Mouse (Mus musculus): ENCODE data around the gene Supt20. TPM values are rescaled to one million over a fixed set of nuclear protein-coding genes. Genes with fewer than 3 reads are reported as not detected.

Supt20 gene
- 27.7 and 40.8 TPM in 2 replicates for polyA plus RNA-seq (2012; rRNA removed)

- DNase-seq (ENCODE audit: low read depth, low spot score) = peak; percentile 87
- WGBS = 1% methylated on average over 65 of the region's 65 CpGs
Observed at GRCm38 (mm10) chr3:54692202-54693055, at the start of gene Supt20. TSS of gene Supt20 (plus strand) at chr3:54692807.

- DNase-seq (ENCODE audit: low read depth, low spot score) = no peak
- whole genome bisulfite sequencing = 77% methylated on average over 1 of the region's 1 CpGs
Observed at GRCm38 (mm10) chr3:54642851-54643250, 49.8 kb upstream of the Supt20 start.

DNA sequence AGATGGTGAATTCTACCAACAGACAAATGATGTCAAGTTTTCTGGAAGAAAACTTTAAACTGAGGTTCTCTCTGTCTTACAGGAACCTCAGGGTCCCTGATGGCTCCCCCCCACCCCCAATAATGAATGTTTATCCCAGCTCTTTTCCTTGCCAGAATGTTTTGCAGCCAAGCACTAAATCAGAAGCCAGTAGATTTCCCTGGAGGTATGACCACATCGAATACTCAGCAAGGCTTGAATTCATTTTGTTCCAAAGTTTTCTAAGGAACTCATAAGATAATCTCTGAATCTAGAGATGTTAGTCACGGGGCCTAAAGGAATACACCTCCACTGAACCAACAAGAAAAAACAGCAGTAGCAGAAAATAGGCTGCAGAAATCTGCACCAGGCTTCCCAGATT lies 45.0 kb upstream of the Supt20 start:
- WGBS = 57% methylated on average over 2 of the region's 2 CpGs
- no peak for DNase-seq (ENCODE audit: low read depth, low spot score)

DNA sequence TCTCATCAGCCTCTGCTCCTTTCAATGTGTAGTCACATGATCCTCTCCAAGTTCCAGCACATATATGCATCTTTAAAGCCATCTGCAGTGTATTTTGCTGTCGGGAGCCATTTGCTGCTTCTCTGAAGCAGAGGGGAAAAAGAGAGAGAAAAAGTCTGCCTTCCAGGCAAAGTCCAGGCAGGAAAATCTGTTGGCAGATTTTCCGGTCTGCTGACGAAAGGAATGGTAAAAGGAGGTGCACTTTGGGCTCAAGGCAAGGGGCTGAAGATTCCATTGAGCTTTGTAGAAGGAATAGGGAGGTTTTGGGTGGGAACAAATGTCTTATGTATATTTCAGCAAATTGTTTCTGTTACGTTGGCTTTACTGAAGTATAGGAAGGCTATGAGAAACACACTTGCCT lies 41.0 kb upstream of the Supt20 start:
- no peak for DNase-seq (ENCODE audit: low read depth, low spot score)
- 84% methylated on average over 4 of the region's 4 CpGs for WGBS

GRCm38 (mm10) chr3:54654169-54654568 lies 38.4 kb upstream of the Supt20 start:
- 84% methylated on average over 1 of the region's 1 CpGs for WGBS
- DNase-seq (ENCODE audit: low read depth, low spot score) = no peak

GRCm38 (mm10) chr3:54657090-54657489 lies 35.5 kb upstream of the Supt20 start:
- 81% methylated on average over 3 of the region's 3 CpGs for WGBS

DNA sequence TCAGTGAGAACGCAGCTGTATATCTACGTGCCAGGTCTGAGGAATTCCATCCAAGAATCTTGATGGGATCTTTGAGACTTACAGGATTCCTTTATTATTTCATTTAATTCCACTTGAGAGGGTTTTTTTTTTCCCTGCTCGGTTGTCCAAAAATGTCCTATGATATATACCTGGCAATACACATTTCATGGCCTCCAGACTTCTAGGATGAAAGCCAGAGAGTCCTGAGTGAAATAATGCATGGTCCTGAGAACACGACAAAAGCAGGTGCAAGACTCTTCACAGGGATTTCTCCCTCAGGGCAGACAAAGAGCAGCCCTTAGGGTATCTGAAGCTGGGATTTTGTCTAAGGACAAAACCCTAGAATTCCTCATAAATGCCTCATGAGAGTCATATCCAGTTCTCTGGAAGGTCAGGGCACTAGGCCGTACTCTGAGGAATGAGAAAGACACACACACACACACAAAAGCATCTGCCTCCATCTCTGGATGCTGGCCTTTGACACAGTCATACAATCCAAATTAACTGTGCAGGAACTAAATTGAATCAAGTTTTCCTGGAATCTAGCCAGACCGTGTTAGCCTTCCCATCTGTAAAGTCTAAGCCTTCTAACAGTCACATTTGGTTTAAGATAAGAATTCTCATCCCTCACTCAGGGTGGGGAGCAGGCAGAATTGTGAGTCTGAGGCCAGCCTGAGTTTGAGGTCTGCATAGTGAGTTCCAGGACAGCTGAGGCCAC lies 34.5 kb upstream of the Supt20 start:
- 67% methylated on average over 6 of the region's 6 CpGs for WGBS
- DNase-seq (ENCODE audit: low read depth, low spot score) = no peak

More at GRCm38 (mm10) chr3:54657090-54657489, 35.5 kb upstream of the Supt20 start:
- no peak for DNase-seq (ENCODE audit: low read depth, low spot score)

- WGBS = 90% methylated on average over 2 of the region's 2 CpGs
- DNase-seq (ENCODE audit: low read depth, low spot score) = no peak
Observed at GRCm38 (mm10) chr3:54659736-54660135, 32.9 kb upstream of the Supt20 start.

GRCm38 (mm10) chr3:54662411-54662810 lies 30.2 kb upstream of the Supt20 start:
- WGBS = 52% methylated on average over 5 of the region's 5 CpGs
- no peak for DNase-seq (ENCODE audit: low read depth, low spot score)

- DNase-seq (ENCODE audit: low read depth, low spot score) = no peak
- 90% methylated on average over 3 of the region's 3 CpGs for WGBS
Observed at GRCm38 (mm10) chr3:54668141-54668540, 24.5 kb upstream of the Supt20 start.

GRCm38 (mm10) chr3:54668722-54669121 lies 23.9 kb upstream of the Supt20 start:
- 47% methylated on average over 6 of the region's 6 CpGs for WGBS
- DNase-seq (ENCODE audit: low read depth, low spot score) = no peak

GRCm38 (mm10) chr3:54669559-54669958 lies 23.0 kb upstream of the Supt20 start:
- no peak for DNase-seq (ENCODE audit: low read depth, low spot score)
- 73% methylated on average over 6 of the region's 6 CpGs for WGBS

GRCm38 (mm10) chr3:54672111-54672510 lies 20.5 kb upstream of the Supt20 start:
- WGBS = 68% methylated on average over 3 of the region's 3 CpGs
- no peak for DNase-seq (ENCODE audit: low read depth, low spot score)

GRCm38 (mm10) chr3:54672557-54673529 lies 19.8 kb upstream of the Supt20 start:
- DNase-seq (ENCODE audit: low read depth, low spot score) = no peak
- WGBS = 31% methylated on average over 13 of the region's 13 CpGs

DNA sequence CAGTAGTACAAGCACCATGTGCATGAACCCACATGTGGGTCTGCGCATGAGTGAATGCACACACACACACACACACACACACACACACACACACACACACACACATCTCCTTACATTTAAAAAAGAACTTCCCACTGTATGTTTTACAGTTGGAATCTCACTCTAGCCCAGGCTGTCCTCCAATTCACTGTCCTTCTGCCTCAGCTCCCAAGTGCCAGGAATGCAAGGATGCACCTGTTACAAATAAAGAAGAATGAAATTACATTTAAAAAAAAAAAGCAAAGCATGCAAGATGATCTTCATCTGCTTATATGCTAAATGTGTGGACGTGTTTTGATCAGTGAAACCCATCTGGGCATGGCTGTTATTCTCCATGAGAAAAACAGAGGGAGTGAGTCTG lies 15.8 kb upstream of the Supt20 start:
- WGBS = 82% methylated on average over 2 of the region's 2 CpGs

GRCm38 (mm10) chr3:54681310-54682204 lies 11.1 kb upstream of the Supt20 start:
- WGBS = 42% methylated on average over 6 of the region's 6 CpGs
- DNase-seq (ENCODE audit: low read depth, low spot score) = no peak

More for the DNA sequence above, 15.8 kb upstream of the Supt20 start:
- no peak for DNase-seq (ENCODE audit: low read depth, low spot score)

DNA sequence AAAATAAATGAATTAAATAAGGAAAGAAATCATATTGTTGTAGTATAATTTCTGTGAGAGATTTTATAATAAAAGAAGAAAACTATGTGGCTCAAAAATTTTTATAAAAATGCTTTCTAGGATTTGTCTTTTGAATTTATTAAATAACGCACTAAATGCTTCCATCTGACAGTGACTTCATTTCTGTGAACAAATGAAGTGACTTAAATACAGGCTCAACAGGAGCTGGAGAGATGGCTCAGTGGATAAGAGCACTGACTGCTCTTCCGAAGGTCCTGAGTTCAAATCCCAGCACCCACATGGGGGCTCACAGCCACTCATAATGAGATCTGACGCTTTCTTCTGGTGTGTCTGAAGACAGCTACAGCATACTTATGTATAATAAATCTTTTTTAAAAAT lies 7.4 kb upstream of the Supt20 start:
- 94% methylated on average over 3 of the region's 3 CpGs for WGBS

GRCm38 (mm10) chr3:54687245-54687644 lies 5.4 kb upstream of the Supt20 start:
- DNase-seq (ENCODE audit: low read depth, low spot score) = no peak
- WGBS = 23% methylated on average over 2 of the region's 2 CpGs

More for the DNA sequence above, 7.4 kb upstream of the Supt20 start:
- no peak for DNase-seq (ENCODE audit: low read depth, low spot score)

- DNase-seq (ENCODE audit: low read depth, low spot score) = no peak
- WGBS = 27% methylated on average over 2 of the region's 2 CpGs
Observed at GRCm38 (mm10) chr3:54689091-54689490, 3.5 kb upstream of the Supt20 start.

Measured in large intestine, adult 2 months (tissue).